Mouse (Mus musculus): Measurements from ENCODE around the gene Olfr1283. TPM values are rescaled to one million over a fixed set of nuclear protein-coding genes. Genes with fewer than 3 reads are reported as not detected.
"Not testable (repeated sequence)": the region's sequence is repeated elsewhere in the genome, so short reads cannot be mapped to it uniquely, and the experiment has no call there.

Olfr1283 gene
- not detected in 2 replicates for polyA plus RNA-seq (2015; fragmentation: Nextera tagmentation; extraction: Ambion mirVana)

DNA sequence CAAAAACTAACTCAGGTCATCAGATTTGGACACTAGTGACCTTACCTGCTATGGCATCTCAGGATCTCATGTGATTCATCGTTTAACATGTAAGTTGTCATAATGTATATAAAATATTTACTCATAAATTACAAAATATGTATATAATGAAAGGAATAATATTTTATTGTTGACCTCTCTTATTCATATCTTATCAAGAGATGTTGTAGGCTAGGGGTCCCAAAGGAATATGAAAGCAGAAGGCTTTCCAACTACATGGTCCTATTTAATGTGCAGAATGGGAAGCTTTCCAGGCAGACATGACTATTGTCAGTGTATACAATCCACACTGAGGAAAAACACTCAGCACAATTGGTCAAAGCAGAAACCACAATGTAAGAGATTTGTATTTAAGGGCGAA lies at the start of gene Olfr1283:
Gene Olfr1283, plus strand, starts transcription at position 301 of the 400 bp plus-strand sequence.
- no peak within 1 kb of the TSS for H3K9ac ChIP-seq
- H3K4me2 ChIP-seq (replicated peaks): no peak within 1 kb of the TSS
- no peak within 1 kb of the TSS for H3K27ac ChIP-seq
- no peaks in the 10 kb centered on the region for H3K27me3 ChIP-seq
- H3K4me1 ChIP-seq: no peaks in the 10 kb centered on the region
- no peak for ATAC-seq (ENCODE audit: low FRiP score, low read depth)
- H3K4me3 ChIP-seq: no peak within 1 kb of the TSS
- no peaks in the 10 kb centered on the region for H3K36me3 ChIP-seq
- 76% methylated on average over 2 of the region's 2 CpGs for WGBS
- no peaks in the 10 kb centered on the region for H3K9me3 ChIP-seq

DNA sequence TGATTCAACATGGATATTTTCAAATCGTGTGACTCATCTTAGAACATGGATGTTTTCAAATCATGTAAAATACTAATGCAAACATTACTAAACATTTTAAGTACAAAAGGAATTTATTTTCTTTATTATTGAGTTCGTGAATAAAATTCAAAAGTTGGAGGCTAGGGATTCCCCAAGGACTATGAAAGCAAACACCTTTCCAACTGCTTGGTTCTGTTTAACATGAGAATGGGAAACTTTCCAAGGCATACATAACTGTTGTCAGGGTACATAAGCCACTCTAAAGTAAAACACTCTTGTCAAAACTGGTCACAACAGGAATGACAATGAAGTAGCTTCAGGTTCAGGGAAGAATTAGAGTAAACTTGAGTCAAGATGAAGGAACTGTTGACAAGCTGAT lies 40.4 kb upstream of the Olfr1283 start, which contains the start of gene Olfr1281:
Gene Olfr1281, plus strand, starts transcription at position 301 of the 400 bp plus-strand sequence.
- ATAC-seq (ENCODE audit: low FRiP score, low read depth): no peak
- no peak within 1 kb of the TSS for H3K27ac ChIP-seq
- 69% methylated on average over 2 of the region's 2 CpGs for WGBS

DNA sequence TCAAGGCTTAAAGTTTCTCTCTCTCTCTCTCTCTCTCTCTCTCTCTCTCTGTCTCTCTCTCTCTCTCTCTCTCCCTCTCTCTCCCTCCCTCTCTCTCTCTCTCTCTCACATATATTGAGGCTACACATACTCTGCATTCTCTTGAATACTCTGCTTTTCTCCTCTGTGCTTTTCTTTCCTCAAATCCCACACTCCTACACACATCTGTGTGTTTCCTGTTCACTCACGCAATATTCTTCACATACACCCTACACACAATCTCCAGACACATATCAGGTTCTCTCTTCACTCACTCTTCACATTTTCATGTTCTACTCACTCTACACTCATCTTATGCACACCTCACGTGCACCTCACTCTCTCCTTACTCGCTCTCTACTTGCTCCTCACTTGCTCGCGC lies 32.9 kb upstream of the Olfr1283 start:
- not testable (repeated sequence) for H3K4me3 ChIP-seq; H3K9me3 ChIP-seq; H3K27ac ChIP-seq; H3K4me2 ChIP-seq (replicated peaks); ATAC-seq (ENCODE audit: low FRiP score, low read depth); H3K9ac ChIP-seq; H3K4me1 ChIP-seq; H3K27me3 ChIP-seq; H3K36me3 ChIP-seq
- 86% methylated on average over 5 of the region's 5 CpGs for WGBS

More for the DNA sequence above, 40.4 kb upstream of the Olfr1283 start, which contains the start of gene Olfr1281:
- Histone ChIP-seq H3K36me3 (no peaks in the 10 kb centered on the region), H3K9me3 (no peaks in the 10 kb centered on the region), H3K4me3 (no peak within 1 kb of the TSS), H3K9ac (no peak within 1 kb of the TSS), H3K27me3 (no peaks in the 10 kb centered on the region), H3K4me2 (replicated peaks) (no peak within 1 kb of the TSS), H3K4me1 (no peaks in the 10 kb centered on the region)

DNA sequence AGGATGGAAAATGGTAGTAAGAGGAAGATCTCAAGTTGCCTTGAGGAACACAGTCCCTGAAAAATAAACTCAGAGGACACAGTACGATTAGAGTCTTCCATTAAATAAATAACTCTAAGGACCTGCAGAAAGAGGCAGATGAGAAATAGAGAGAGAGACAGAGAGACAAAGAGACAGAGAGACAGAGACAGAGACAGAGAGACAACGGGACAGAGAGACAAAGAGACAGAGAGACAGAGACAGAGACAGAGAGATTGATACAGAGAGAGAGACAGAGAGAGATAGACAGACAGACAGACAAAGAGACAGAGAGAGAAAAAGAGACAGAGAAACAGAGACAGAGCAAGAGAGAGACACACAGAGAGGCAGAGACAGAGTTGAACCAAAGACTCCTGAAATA lies 30.6 kb upstream of the Olfr1283 start, which contains the start of gene Olfr1282:
Gene Olfr1282, minus strand, starts transcription at position 101 of the 400 bp plus-strand sequence.
- H3K27ac ChIP-seq: no peak within 1 kb of the TSS
- no peak for ATAC-seq (ENCODE audit: low FRiP score, low read depth)
- no peaks in the 10 kb centered on the region for H3K36me3 ChIP-seq
- H3K27me3 ChIP-seq: no peaks in the 10 kb centered on the region
- 72% methylated on average over 2 of the region's 2 CpGs for WGBS
- no peak within 1 kb of the TSS for H3K9ac ChIP-seq
- H3K4me3 ChIP-seq: no peak within 1 kb of the TSS
- no peak within 1 kb of the TSS for H3K4me2 ChIP-seq (replicated peaks)
- H3K4me1 ChIP-seq: no peaks in the 10 kb centered on the region
- no peaks in the 10 kb centered on the region for H3K9me3 ChIP-seq

DNA sequence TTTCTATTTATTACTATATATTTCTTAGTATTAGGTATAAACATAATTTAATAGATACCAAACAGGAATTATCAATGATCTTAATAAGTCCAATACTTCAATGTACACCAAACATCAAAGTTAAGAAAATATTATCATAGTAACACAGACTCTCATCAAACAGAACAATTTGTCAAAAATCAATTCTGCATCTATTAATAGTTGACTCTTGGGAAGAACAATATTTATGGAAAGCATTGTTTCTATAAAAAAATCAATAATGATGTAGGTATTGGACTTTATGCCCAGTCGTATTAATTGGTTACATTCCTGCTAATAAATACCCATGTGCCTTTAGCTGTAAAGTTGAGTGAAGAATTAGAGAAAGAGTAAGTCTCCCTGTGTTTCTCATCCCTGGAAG lies 8.6 kb downstream of the Olfr1283 start, which contains the start of gene Olfr1284:
Gene Olfr1284, plus strand, starts transcription at position 301 of the 400 bp plus-strand sequence.
- WGBS: 87% methylated on average over 1 of the region's 1 CpGs
- H3K4me1 ChIP-seq: no peaks in the 10 kb centered on the region
- H3K4me3 ChIP-seq: no peak within 1 kb of the TSS
- H3K4me2 ChIP-seq (replicated peaks): no peak within 1 kb of the TSS
- no peaks in the 10 kb centered on the region for H3K36me3 ChIP-seq
- no peak within 1 kb of the TSS for H3K27ac ChIP-seq
- no peak for ATAC-seq (ENCODE audit: low FRiP score, low read depth)
- no peaks in the 10 kb centered on the region for H3K27me3 ChIP-seq
- no peaks in the 10 kb centered on the region for H3K9me3 ChIP-seq
- no peak within 1 kb of the TSS for H3K9ac ChIP-seq

Other genes starting within 250 kb of the Olfr1283 start
- gene Gm15130, start 213.9 kb upstream of the Olfr1283 start, polyA plus RNA-seq (2015; fragmentation: Nextera tagmentation; extraction: Ambion mirVana): not detected in 2 replicates
- gene 4930430A15Rik, start 137.2 kb upstream of the Olfr1283 start, polyA plus RNA-seq (2015; fragmentation: Nextera tagmentation; extraction: Ambion mirVana): not detected in 2 replicates
- gene Olfr1275, start 131.5 kb upstream of the Olfr1283 start, polyA plus RNA-seq (2015; fragmentation: Nextera tagmentation; extraction: Ambion mirVana): not detected in 2 replicates
- not detected in 2 replicates for gene Olfr1276, start 112.3 kb upstream of the Olfr1283 start, polyA plus RNA-seq (2015; fragmentation: Nextera tagmentation; extraction: Ambion mirVana)
- not detected in 2 replicates for gene Olfr1277, start 92.7 kb upstream of the Olfr1283 start, polyA plus RNA-seq (2015; fragmentation: Nextera tagmentation; extraction: Ambion mirVana)
- not detected in 2 replicates for gene Olfr1278, start 76.7 kb upstream of the Olfr1283 start, polyA plus RNA-seq (2015; fragmentation: Nextera tagmentation; extraction: Ambion mirVana)
- not detected in 2 replicates for gene Olfr1279, start 66.2 kb upstream of the Olfr1283 start, polyA plus RNA-seq (2015; fragmentation: Nextera tagmentation; extraction: Ambion mirVana)
- not detected in 2 replicates for gene Olfr1280, start 52.8 kb upstream of the Olfr1283 start, polyA plus RNA-seq (2015; fragmentation: Nextera tagmentation; extraction: Ambion mirVana)
- gene Olfr1281, start 40.3 kb upstream of the Olfr1283 start, polyA plus RNA-seq (2015; fragmentation: Nextera tagmentation; extraction: Ambion mirVana): not detected in 2 replicates
- not detected in 2 replicates for gene Olfr1282, start 30.7 kb upstream of the Olfr1283 start, polyA plus RNA-seq (2015; fragmentation: Nextera tagmentation; extraction: Ambion mirVana)
- not detected in 2 replicates for gene Olfr1284, start 8.7 kb downstream of the Olfr1283 start, polyA plus RNA-seq (2015; fragmentation: Nextera tagmentation; extraction: Ambion mirVana)
- not detected in 2 replicates for gene Olfr1286, start 56.3 kb downstream of the Olfr1283 start, polyA plus RNA-seq (2015; fragmentation: Nextera tagmentation; extraction: Ambion mirVana)
- gene Olfr1287, start 82.4 kb downstream of the Olfr1283 start, polyA plus RNA-seq (2015; fragmentation: Nextera tagmentation; extraction: Ambion mirVana): not detected in 2 replicates
- not detected in 2 replicates for gene Olfr1288, start 107.3 kb downstream of the Olfr1283 start, polyA plus RNA-seq (2015; fragmentation: Nextera tagmentation; extraction: Ambion mirVana)
- not detected in 2 replicates for gene Olfr1289, start 114.0 kb downstream of the Olfr1283 start, polyA plus RNA-seq (2015; fragmentation: Nextera tagmentation; extraction: Ambion mirVana)
- gene Olfr1290, start 127.0 kb downstream of the Olfr1283 start, polyA plus RNA-seq (2015; fragmentation: Nextera tagmentation; extraction: Ambion mirVana): not detected in 2 replicates
- gene Olfr1291-ps1, start 130.4 kb downstream of the Olfr1283 start, polyA plus RNA-seq (2015; fragmentation: Nextera tagmentation; extraction: Ambion mirVana): not detected in 2 replicates
- not detected in 2 replicates for gene Olfr1293-ps, start 158.4 kb downstream of the Olfr1283 start, polyA plus RNA-seq (2015; fragmentation: Nextera tagmentation; extraction: Ambion mirVana)
- not detected in 2 replicates for gene Olfr1294, start 173.5 kb downstream of the Olfr1283 start, polyA plus RNA-seq (2015; fragmentation: Nextera tagmentation; extraction: Ambion mirVana)
- not detected in 2 replicates for gene Olfr1295, start 202.9 kb downstream of the Olfr1283 start, polyA plus RNA-seq (2015; fragmentation: Nextera tagmentation; extraction: Ambion mirVana)

Data from limb, embryonic 13.5 days (tissue).